27 mouse cellular contexts compared by ENCODE assay signal in genomic region chr7:97071512-97071911, GRCm38 (mm10). TPM values are rescaled to one million over a fixed set of nuclear protein-coding genes. Genes with fewer than 3 reads are reported as not detected.
DNase-seq lines count a peak whose midpoint lies in the region; ATAC-seq and TF ChIP-seq lines count a peak whose summit lies in the region.
"Had no signal": no experiment of that assay in that cellular context is flagged by ENCODE, and none has a peak within 500 bp of the region (broad histone marks: within the 10 kb centered on the region; RNA-seq: fewer than 3 reads in every experiment).

No protein-coding gene starts in this region.

- peaks cover 2% of the 10 kb centered on the region; the same call in 1 of the 2 replicates for H3K4me1 ChIP-seq in heart, embryonic 12.5 days (replicated peaks)
- H3K4me1 ChIP-seq in kidney, embryonic 14.5 days (ENCODE audit: control insufficient read depth, insufficient read depth, low read length) = no peaks in the 10 kb centered on the region; the same call in 1 of the 2 replicates
- peaks cover 18% of the 10 kb centered on the region for H3K4me1 ChIP-seq in liver, embryonic 13.5 days (replicated peaks)
- peaks cover 30% of the 10 kb centered on the region for H3K4me1 ChIP-seq in G1E (ENCODE audit: insufficient read depth, low read depth, low read length)
- H3K4me1 ChIP-seq: embryonic facial prominence, embryonic 13.5 days; embryonic facial prominence, embryonic 15.5 days; forebrain, embryonic 10.5 days; forebrain, embryonic 12.5 days had no signal

- H3K9me3 ChIP-seq in heart, embryonic 12.5 days (replicated peaks) = no peaks in the 10 kb centered on the region
- no peaks in the 10 kb centered on the region for H3K9me3 ChIP-seq in kidney, embryonic 14.5 days (ENCODE audit: control insufficient read depth, low read length)
- no peaks in the 10 kb centered on the region for H3K9me3 ChIP-seq in liver, embryonic 13.5 days (replicated peaks)
- no peaks in the 10 kb centered on the region for H3K9me3 ChIP-seq in G1E (replicated peaks)
- H3K9me3 ChIP-seq: embryonic facial prominence, embryonic 13.5 days; embryonic facial prominence, embryonic 15.5 days; forebrain, embryonic 10.5 days; forebrain, embryonic 12.5 days had no signal

- no peak overlapping the region for H3K9ac ChIP-seq in heart, embryonic 12.5 days
- no peak overlapping the region for H3K9ac ChIP-seq in kidney, embryonic 14.5 days (ENCODE audit: low read depth, low read length)
- no peak overlapping the region for H3K9ac ChIP-seq in liver, embryonic 13.5 days
- H3K9ac ChIP-seq: embryonic facial prominence, embryonic 13.5 days; embryonic facial prominence, embryonic 15.5 days; forebrain, embryonic 12.5 days had no signal

- WGBS in heart, embryonic 12.5 days = 80% methylated on average over 3 of the region's 3 CpGs
- 35% methylated on average over 3 of the region's 3 CpGs for WGBS in kidney, embryonic 14.5 days
- 56% methylated on average over 3 of the region's 3 CpGs for WGBS in liver, embryonic 13.5 days (ENCODE audit: insufficient replicate concordance)

- H3K27me3 ChIP-seq in heart, embryonic 12.5 days (replicated peaks) = no peaks in the 10 kb centered on the region
- no peaks in the 10 kb centered on the region for H3K27me3 ChIP-seq in kidney, embryonic 14.5 days (ENCODE audit: control insufficient read depth, insufficient read depth, low read length)
- no peaks in the 10 kb centered on the region for H3K27me3 ChIP-seq in liver, embryonic 13.5 days
- H3K27me3 ChIP-seq in G1E (ENCODE audit: insufficient read depth, low read length) = no peaks in the 10 kb centered on the region
- H3K27me3 ChIP-seq: CH12.LX; embryonic facial prominence, embryonic 13.5 days; embryonic facial prominence, embryonic 15.5 days; forebrain, embryonic 12.5 days had no signal

- DNase-seq in heart, adult 11 months = peak; percentile 27
- no peak for DNase-seq in kidney, postnatal 4 days
- DNase-seq in liver, embryonic 13.5 days = no peak
- no peak for DNase-seq in liver
- DNase-seq in G1E (ENCODE audit: low spot score) = no peak
- DNase-seq in thymus, adult 18-20 months = no peak
- DNase-seq: adrenal gland, adult 2 months; adrenal gland, postnatal 10 days; adrenal gland, postnatal 25 days; B cell, adult 2 months; cerebellum, adult 11 months; cerebellum, adult 18-20 months; cerebellum, adult 8-10 months; cerebellum, adult 9-11 months; cerebellum, postnatal 14 days; cerebellum, postnatal 36 days; embryo, embryonic 11 days had no signal

- H3K4me2 ChIP-seq in heart, embryonic 12.5 days = no peak overlapping the region
- H3K4me2 ChIP-seq in kidney, embryonic 14.5 days (replicated peaks; ENCODE audit: low read depth, low read length) = no peak overlapping the region
- no peak overlapping the region for H3K4me2 ChIP-seq in liver, embryonic 13.5 days
- H3K4me2 ChIP-seq: embryonic facial prominence, embryonic 13.5 days; embryonic facial prominence, embryonic 15.5 days; forebrain, embryonic 12.5 days had no signal

- no peak overlapping the region for H3K4me3 ChIP-seq in heart, embryonic 12.5 days
- H3K4me3 ChIP-seq in kidney, embryonic 14.5 days (ENCODE audit: low read length) = no peak overlapping the region
- no peak overlapping the region for H3K4me3 ChIP-seq in liver, embryonic 13.5 days (replicated peaks)
- H3K4me3 ChIP-seq in G1E (ENCODE audit: low read depth, low read length) = no peak overlapping the region
- H3K4me3 ChIP-seq: embryonic facial prominence, embryonic 13.5 days; embryonic facial prominence, embryonic 15.5 days; erythroblast, embryonic 14.5 days; forebrain, embryonic 10.5 days; forebrain, embryonic 12.5 days had no signal

- H3K36me3 ChIP-seq in heart, embryonic 12.5 days = no peaks in the 10 kb centered on the region
- H3K36me3 ChIP-seq in kidney, embryonic 14.5 days (ENCODE audit: control insufficient read depth, insufficient read depth, low read length) = no peaks in the 10 kb centered on the region
- no peaks in the 10 kb centered on the region for H3K36me3 ChIP-seq in liver, embryonic 13.5 days
- H3K36me3 ChIP-seq in G1E (replicated peaks) = peaks cover 34% of the 10 kb centered on the region
- H3K36me3 ChIP-seq: embryonic facial prominence, embryonic 15.5 days; forebrain, embryonic 10.5 days; forebrain, embryonic 12.5 days had no signal

- no peak for ATAC-seq in heart, embryonic 12.5 days (ENCODE audit: insufficient number of reproducible peaks, low FRiP score)
- peak; percentile 66; the same call in 1 of the 2 replicates for ATAC-seq in kidney, embryonic 14.5 days (ENCODE audit: low FRiP score, low TSS enrichment)
- ATAC-seq in liver, embryonic 13.5 days (ENCODE audit: low read depth) = peak; percentile 68
- peak; percentile 63 for ATAC-seq in G1E (ENCODE audit: extremely low read depth, insufficient number of reproducible peaks, low FRiP score, poor library complexity, severe bottlenecking)
- ATAC-seq: CD4-positive, CD25-positive, alpha-beta regulatory T cell, adult 4 months; forebrain, embryonic 14.5 days had no signal

- TF ChIP-seq CTCF in G1E (IDR thresholded peaks at IDR 0.05; ENCODE audit: low read depth, low read length) = no peak

- no peak overlapping the region for H3K27ac ChIP-seq in heart, embryonic 12.5 days (ENCODE audit: poor library complexity, severe bottlenecking)
- H3K27ac ChIP-seq in kidney, embryonic 14.5 days (ENCODE audit: low read depth, low read length) = no peak overlapping the region
- H3K27ac ChIP-seq in liver, embryonic 13.5 days = no peak overlapping the region
- H3K27ac ChIP-seq: embryonic facial prominence, embryonic 13.5 days; embryonic facial prominence, embryonic 15.5 days; forebrain, embryonic 10.5 days; forebrain, embryonic 12.5 days had no signal

RNA-seq across cellular contexts. Expression of gene Gab2, which starts 9.9 kb away (rescaled TPM):
- 10.9 and 11.5 TPM in 2 replicates for polyA plus RNA-seq in heart, embryonic 12.5 days (2016; fragmentation: Nextera tagmentation; extraction: Ambion mirVana)
- polyA plus RNA-seq in kidney, embryonic 14.5 days (2014; fragmentation: Nextera tagmentation; extraction: Ambion mirVana) = 7.8 and 12.1 TPM in 2 replicates
- 2.1 and 2.7 TPM in 2 replicates for polyA plus RNA-seq in liver, embryonic 13.5 days (2015; fragmentation: Nextera tagmentation; extraction: Ambion mirVana)
- total RNA-seq in G1E (2014; fragmentation: Nextera tagmentation) (80.3 and 88.6 TPM in 2 replicates), G1E (2017) (17.2 and 22.7 TPM in 2 replicates)
- 7.9 and 13.2 TPM in 2 replicates for polyA plus RNA-seq in G1E (2012)
- polyA plus RNA-seq: CD4-positive, CD25-positive, alpha-beta regulatory T cell, adult 4 months had no signal
